Mouse (Mus musculus) ES-E14 (cell line): Measurements from ENCODE around the gene Eef2. TPM values are rescaled to one million over a fixed set of nuclear protein-coding genes. Genes with fewer than 3 reads are reported as not detected.
"Not testable (repeated sequence)": the region's sequence is repeated elsewhere in the genome, so short reads cannot be mapped to it uniquely, and the experiment has no call there.

ENCODE experiments used
- DNase-seq: peaks from one replicate; pipeline ENCODE4 v3.0.0-alpha.2; 2013; ENCODE audit warnings: low read depth, low spot score
- H3K27ac ChIP-seq: 2 replicates; pipeline ENCODE4 v1.5.1; 2012; ENCODE audit warnings: low read depth, mild to moderate bottlenecking, low read length, moderate library complexity, mixed read lengths; ENCODE audit not compliant: poor library complexity, insufficient read depth, severe bottlenecking
- H3K36me3 ChIP-seq: 2 replicates; pipeline ENCODE4 v1.6.1; 2012; ENCODE audit warnings: mild to moderate bottlenecking, low read length, moderate library complexity, mixed read lengths; ENCODE audit not compliant: control insufficient read depth, poor library complexity, insufficient read depth, severe bottlenecking
- H3K4me1 ChIP-seq, 2 experiments: fragments of 150-350 bp in 1 of 2; sonication (generic) in 1 of 2; 2 replicates each; pipeline ENCODE4 v1.6.1; 2012; ENCODE audit warnings: low read length in 2 of 2, mild to moderate bottlenecking in 1 of 2, mixed read lengths in 1 of 2; ENCODE audit not compliant: control insufficient read depth in 2 of 2, insufficient read depth in 2 of 2, poor library complexity in 1 of 2
- H3K4me3 ChIP-seq, 2 experiments: fragments of 150-350 bp in 1 of 2; sonication (generic) in 1 of 2; 2 replicates each; pipeline ENCODE4 v1.5.1; 2012; ENCODE audit warnings: low read length in 2 of 2, low read depth in 1 of 2, mild to moderate bottlenecking in 1 of 2, mixed read lengths in 1 of 2; ENCODE audit not compliant: insufficient read depth in 1 of 2, poor library complexity in 1 of 2, severe bottlenecking in 1 of 2
- H3K9ac ChIP-seq: 2 replicates; pipeline ENCODE4 v1.6.1; 2012; ENCODE audit warnings: low read depth, mild to moderate bottlenecking, low read length, mixed read lengths; ENCODE audit not compliant: poor library complexity, insufficient read depth, severe bottlenecking
- H3K9me3 ChIP-seq: fragments of 150-350 bp; sonication (generic); 2 replicates; pipeline ENCODE4 v1.6.1; 2012; ENCODE audit warnings: low read depth, mild to moderate bottlenecking, low read length; ENCODE audit not compliant: control insufficient read depth, insufficient read depth
- CHD2 ChIP-seq: IDR thresholded peaks from 2 replicates; pipeline ENCODE4 v1.6.1; 2014; ENCODE audit warnings: mild to moderate bottlenecking, low read depth, low read length, inconsistent platforms
- HCFC1 ChIP-seq: IDR thresholded peaks from 2 replicates; pipeline ENCODE4 v1.6.1; 2012; ENCODE audit warnings: low read length, inconsistent platforms, borderline replicate concordance; ENCODE audit not compliant: insufficient read depth
- MAFK ChIP-seq: IDR thresholded peaks from 2 replicates; pipeline ENCODE4 v1.6.1; 2014; ENCODE audit warnings: mild to moderate bottlenecking, low read depth, low read length, inconsistent platforms; ENCODE audit not compliant: insufficient read depth
- ZC3H11A ChIP-seq: IDR thresholded peaks from 2 replicates; pipeline ENCODE4 v1.6.1; 2012; ENCODE audit warnings: low read depth, mild to moderate bottlenecking, inconsistent platforms, low read length, borderline replicate concordance
- ZNF384 ChIP-seq: IDR thresholded peaks from 2 replicates; pipeline ENCODE4 v1.6.1; 2012; ENCODE audit warnings: low read depth, low read length, inconsistent platforms
- in situ Hi-C, 2 experiments: fragments of 600-800 bp; cut with MboI; formaldehyde crosslinking; loops; one replicate each; pipeline ENCODE4 v1.15.1; 2025; ENCODE audit warnings: low sequenced_read_pairs in 2 of 2, inconsistent platforms in 1 of 2; ENCODE audit not compliant: unreplicated experiment in 2 of 2
- total RNA-seq: library from RNA; depleted of rRNA; stranded (reverse); fragments of 300-350 nt; gene quantifications from 2 replicates; pipeline ENCODE4 v1.2.3, GENCODE M21; 2012

Eef2 gene
- total RNA-seq, 1 experiment, result 2,093 TPM

GRCm38 (mm10) chr10:81180946-81181345 lies 4.5 kb downstream of the Eef2 start:
- Histone ChIP-seq H3K36me3 (peaks cover 61% of the 10 kb centered on the region), H3K9me3 (no peaks in the 10 kb centered on the region), H3K4me3 (no peak overlapping the region), H3K4me1 (peaks cover 0 to 13% of the 10 kb centered on the region in 2 experiments; a peak in 3 of 4 replicates), H3K27ac (peak overlapping the region; percentile 78; the same call in 1 of the 2 replicates), H3K9ac (no peak overlapping the region)
- in situ Hi-C loops, result no loop called here
- TF ChIP-seq HCFC1 (no peak), MAFK (no peak), ZC3H11A (no peak), CHD2 (no peak), ZNF384 (no peak)
- no peak for DNase-seq

- H3K9ac ChIP-seq, result not testable (repeated sequence)
- H3K4me1 ChIP-seq, result peaks cover 0 to 13% of the 10 kb centered on the region in 2 experiments; a peak in 3 of 4 replicates
- peak overlapping the region; percentile 35; the same call in 1 of the 2 replicates for H3K27ac ChIP-seq
These were observed 5.4 kb downstream of the Eef2 start for GRCm38 (mm10) chr10:81181860-81182259.

GRCm38 (mm10) chr10:81182336-81183333 lies 6.2 kb downstream of the Eef2 start, which contains the start of gene Dapk3:
TSS of gene Dapk3 (plus strand) at chr10:81183005.
- Histone ChIP-seq H3K4me3 (peak within 1 kb of the TSS; percentile 58 to 85), H3K9me3 (no peaks in the 10 kb centered on the region), H3K9ac (peak within 1 kb of the TSS; percentile 96), H3K4me1 (peaks cover 0 to 13% of the 10 kb centered on the region in 2 experiments; a peak in 3 of 4 replicates), H3K36me3 (peaks cover 59% of the 10 kb centered on the region), H3K27ac (peak within 1 kb of the TSS; percentile 91)
- DNase-seq, result peak; percentile 99
- TF ChIP-seq MAFK (no peak), HCFC1 (peak; percentile 59; the same call in 1 of the 2 replicates), ZC3H11A (no peak), CHD2 (peak; percentile 85), ZNF384 (no peak)
- in situ Hi-C loops, result no loop called here

More at GRCm38 (mm10) chr10:81181860-81182259, 5.4 kb downstream of the Eef2 start:
- H3K9me3 ChIP-seq, in situ Hi-C loops, H3K4me3 ChIP-seq, DNase-seq: not testable (repeated sequence)
- H3K36me3 ChIP-seq, result peaks cover 62% of the 10 kb centered on the region

DNA sequence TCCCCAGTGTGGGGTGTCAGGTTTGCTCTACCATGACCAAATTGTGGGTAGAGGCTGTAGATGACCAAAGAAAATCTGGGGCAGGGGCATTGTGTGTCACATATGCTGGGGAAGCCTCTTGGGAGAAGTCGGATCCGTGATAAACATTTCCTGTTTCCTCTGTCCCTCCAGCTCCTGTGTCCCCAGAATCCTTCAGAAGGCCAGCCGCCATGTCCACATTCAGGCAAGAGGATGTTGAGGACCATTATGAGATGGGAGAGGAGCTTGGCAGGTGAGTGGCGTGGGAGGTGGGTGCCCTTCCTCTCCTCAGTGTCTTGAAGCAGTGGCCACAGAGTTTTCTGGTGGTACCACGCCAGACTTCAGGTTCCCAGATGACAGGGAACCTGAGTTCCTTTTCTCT lies 7.4 kb downstream of the Eef2 start, which contains the start of gene 4930442H23Rik:
TSS of gene 4930442H23Rik (minus strand) at position 45 of the 400 bp plus-strand sequence.
- TF ChIP-seq ZNF384 (no peak), MAFK (no peak), HCFC1 (no peak), ZC3H11A (no peak), CHD2 (no peak)
- Histone ChIP-seq H3K27ac (peak within 1 kb of the TSS; percentile 91), H3K36me3 (peaks cover 47% of the 10 kb centered on the region), H3K4me1 (peaks cover 0 to 13% of the 10 kb centered on the region in 2 experiments; a peak in 2 of 4 replicates), H3K4me3 (peak within 1 kb of the TSS; percentile 58 to 85), H3K9ac (peak within 1 kb of the TSS; percentile 96), H3K9me3 (no peaks in the 10 kb centered on the region)
- in situ Hi-C loops, result no loop called here
- no peak for DNase-seq
